Mouse (Mus musculus) 3134 (cell line): ENCODE data around the gene Cped1.
"Not testable (repeated sequence)": the region's sequence is repeated elsewhere in the genome, so short reads cannot be mapped to it uniquely, and the experiment has no call there.

Experiments
- DNase-seq: peaks from one replicate; pipeline ENCODE4 v3.0.0-alpha.2; 2011; ENCODE audit warnings: low spot score; ENCODE audit not compliant: insufficient read length; ENCODE audit errors: extremely low read depth

Cped1 gene

GRCm38 (mm10) chr6:22072737-22073136, 87.0 kb downstream of the Cped1 start:
- no peak for DNase-seq

DNA sequence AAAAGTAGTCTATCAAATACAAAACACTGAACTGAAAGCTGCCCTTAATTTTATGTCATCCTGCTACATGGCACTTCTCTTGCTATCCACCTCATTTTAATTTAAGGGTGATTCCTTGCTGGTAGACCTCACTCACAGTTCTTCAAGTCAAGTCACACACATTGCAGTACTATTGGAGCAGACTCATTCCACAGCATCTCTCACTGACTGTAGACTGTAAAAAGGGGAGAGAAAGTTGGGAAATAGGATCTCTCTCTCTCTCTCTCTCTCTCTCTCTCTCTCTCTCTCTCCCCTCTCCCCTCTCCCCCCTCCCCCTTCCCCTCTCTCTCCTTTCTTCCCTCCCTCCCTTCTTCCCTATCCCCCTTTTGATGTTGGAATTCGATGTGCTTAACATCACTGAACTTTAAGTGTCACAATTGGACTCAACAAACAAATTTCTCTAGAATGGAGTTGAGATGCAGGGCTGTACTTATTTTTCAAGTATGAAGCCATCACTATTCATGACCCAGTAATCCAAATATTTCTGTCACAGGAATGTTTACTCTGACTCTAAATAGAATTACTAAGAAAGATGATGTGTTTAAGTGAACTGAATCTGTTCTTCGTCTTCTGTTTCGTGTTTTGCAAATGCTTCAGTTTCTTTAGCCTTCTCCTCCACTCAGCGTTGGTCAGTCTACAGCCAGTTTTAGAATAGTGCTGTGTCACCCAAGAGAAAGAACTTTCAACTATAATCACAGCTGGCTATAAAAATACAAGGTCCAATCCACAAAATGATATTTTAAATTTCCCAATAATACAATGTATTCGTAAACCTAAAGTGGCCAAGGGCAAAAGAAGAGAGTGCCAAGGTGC, 88.7 kb downstream of the Cped1 start:
- DNase-seq, result no peak

GRCm38 (mm10) chr6:22078686-22079264, 93.1 kb downstream of the Cped1 start:
- DNase-seq, result no peak

- no peak for DNase-seq
Measured at GRCm38 (mm10) chr6:22086056-22086455, 100.3 kb downstream of the Cped1 start.

DNA sequence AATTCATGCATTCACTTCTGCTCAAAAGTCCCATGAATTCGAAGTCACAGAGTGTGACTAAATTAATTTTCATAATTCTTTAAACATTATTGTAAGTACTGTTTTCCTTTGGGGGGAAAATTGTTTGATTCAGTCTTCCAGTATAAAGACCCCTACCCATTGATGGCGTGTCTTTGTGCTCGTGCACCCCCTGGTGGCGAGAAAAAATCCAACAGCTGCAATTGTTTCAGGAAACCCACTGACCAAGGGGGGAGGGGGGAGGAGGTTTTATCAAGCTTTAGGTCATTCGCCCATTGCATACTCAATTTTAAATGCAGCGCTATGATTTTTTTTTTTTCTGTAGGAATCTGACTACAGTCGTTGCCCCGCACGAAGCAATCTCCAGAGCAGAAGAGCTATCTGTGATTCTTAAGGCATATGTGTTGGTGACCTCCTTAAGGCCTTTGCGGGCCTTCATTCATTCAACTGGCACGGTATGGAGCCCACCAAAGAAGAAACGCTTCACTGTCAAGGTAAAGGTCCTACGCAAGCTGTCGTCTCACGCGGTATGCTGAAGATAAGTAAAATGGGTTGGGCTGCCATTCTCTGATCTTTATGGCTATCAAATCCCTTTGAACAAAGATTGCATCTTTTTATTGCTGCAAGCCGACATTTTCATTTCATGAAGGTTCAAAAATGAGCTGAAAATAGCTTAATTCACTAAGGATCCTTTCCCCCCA, 102.8 kb downstream of the Cped1 start:
- no peak for DNase-seq

DNA sequence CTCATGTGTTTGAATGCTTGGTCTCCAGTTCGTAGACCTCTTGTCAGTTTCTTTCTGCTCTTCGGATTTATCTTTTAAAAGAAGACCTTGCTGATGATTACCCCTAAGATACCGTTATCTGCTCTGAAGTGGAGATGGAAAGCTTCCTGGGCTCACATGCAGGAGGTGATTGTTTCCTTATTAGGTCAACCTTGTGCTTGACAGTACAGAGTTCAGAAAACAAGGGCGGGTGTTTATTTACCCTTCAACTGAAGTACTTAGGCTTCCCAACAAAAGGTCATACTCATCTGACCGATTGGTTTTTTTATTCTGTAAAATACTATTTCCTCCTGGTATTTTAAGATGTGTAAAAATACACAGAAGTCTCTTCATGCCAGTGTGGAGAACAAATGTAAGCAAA, 106.1 kb downstream of the Cped1 start:
- DNase-seq, result no peak

DNA sequence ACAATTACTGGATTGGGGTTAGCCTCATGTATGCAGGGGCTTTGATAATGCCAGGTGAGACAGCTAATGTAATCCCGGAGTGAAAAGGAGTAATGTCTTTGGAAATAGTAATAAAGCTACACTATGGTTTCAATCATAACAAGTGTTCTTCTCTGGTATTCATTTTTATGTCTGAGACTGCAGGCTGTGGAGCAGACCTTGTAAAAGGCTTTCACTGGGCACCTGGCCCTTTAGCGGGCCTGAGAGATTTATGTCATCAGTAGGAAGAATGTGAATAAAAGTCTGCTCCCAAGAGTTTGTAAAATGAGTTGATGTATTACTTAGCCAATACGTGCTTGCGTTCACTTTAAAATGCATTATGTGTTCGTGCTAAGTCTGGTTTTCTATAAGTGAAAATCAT, 108.1 kb downstream of the Cped1 start:
- no peak for DNase-seq

DNA sequence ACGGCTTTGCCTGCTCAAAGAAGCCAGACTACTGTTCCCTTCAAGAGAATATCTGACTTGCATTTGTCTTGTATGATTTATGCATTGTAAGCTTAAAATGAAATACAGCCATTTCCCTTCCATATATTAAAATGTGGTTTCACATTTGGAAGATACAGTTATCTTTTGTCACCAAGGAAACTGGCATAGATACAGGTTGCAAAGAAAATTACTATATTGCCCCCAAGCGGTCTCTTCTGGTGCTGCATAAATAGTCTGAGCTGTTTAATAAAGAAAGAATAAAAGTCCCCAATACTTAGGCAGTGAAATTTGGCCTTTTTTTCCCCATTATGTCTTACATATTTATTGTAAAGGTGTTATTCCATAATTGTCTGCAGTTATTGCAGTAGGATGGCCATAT, 112.0 kb downstream of the Cped1 start:
- DNase-seq, result no peak

GRCm38 (mm10) chr6:22099832-22100231, 114.1 kb downstream of the Cped1 start:
- DNase-seq, result no peak

DNA sequence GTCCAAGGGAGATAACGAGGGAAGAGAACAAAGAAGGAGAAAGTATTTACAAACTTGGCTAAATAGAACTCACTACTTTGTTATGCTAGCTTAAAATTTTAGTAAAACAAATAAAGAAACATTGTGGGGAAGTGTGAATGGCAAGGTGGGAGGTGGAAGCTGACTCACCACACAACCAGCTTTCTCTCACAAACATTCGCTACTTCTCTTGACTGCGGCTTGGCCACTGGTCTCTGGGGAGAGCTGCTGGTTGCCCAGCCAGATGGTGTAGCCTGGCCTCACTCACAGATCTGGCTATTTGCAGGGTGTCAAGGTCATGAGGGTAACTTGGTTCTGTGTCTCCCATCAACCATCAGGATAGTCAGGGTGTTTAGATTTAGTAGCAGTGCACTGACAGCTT, 116.2 kb downstream of the Cped1 start:
- DNase-seq, result peak; percentile 12

- no peak for DNase-seq
Measured at GRCm38 (mm10) chr6:22102752-22103151, 117.0 kb downstream of the Cped1 start.

GRCm38 (mm10) chr6:22103713-22104112, 118.0 kb downstream of the Cped1 start:
- no peak for DNase-seq

DNA sequence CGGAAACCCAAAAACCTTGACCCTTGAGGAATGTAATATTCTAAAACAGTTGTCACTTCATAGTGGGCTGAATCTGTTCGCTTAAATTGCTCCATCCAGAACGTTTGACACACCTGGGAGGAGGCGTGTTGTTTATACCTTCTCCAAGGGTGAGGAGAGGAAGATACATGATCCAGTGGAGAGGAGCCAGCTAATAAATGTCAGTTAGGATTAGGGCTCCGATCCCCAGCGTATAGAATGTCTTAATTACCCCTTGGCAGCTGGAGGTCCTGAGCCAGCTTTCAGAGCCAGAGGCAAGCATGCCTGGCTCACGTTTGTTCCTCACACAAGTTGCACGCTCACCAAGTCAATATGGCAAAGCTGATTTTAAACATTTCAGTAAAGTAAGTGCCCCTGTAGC, 118.5 kb downstream of the Cped1 start:
- no peak for DNase-seq

- no peak for DNase-seq
Measured at GRCm38 (mm10) chr6:22114079-22114478, 128.4 kb downstream of the Cped1 start.

GRCm38 (mm10) chr6:22116679-22117078, 131.0 kb downstream of the Cped1 start:
- DNase-seq, result no peak

GRCm38 (mm10) chr6:22122080-22122479, 136.4 kb downstream of the Cped1 start:
- no peak for DNase-seq

DNA sequence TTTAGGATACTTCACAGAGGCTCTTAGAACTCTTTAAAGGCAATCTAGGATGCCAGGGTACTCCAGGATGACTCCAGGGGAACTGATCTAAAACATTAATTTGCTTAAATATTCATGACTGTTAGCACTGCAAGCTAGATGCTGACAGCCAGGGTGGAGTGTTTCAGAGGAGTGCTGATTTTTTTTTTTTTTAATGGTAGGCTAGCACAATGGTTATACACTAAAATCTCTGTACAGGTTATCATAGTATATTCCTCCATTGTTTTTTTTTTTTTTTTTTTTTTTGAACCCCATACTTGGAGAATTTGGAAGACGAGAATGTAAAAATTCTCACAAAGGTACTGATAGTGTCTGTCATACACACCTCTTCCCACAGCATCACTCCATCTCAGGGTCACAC, 137.0 kb downstream of the Cped1 start:
- no peak for DNase-seq

DNA sequence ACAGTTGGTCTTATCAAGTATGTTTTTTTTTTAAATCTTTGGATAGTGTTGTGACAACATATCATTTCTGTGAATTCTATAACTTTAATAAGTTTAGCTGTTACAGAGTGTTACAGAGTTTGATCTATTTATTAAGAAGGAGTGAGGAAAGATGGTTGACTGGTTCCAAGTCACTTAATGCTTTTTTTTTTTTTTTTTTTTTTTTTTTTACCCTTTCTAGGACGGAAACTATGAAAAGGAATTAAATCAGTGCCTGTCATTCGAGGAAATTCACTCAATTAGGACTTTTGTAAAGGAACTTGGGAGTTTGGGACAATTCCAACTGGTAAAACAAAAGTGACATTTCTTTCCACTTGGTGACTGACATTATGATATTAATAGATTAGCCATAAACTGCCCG, 137.6 kb downstream of the Cped1 start:
- no peak for DNase-seq

- DNase-seq, result not testable (repeated sequence)
Measured at GRCm38 (mm10) chr6:22124575-22125330, 139.0 kb downstream of the Cped1 start.

GRCm38 (mm10) chr6:22135038-22135631, 149.4 kb downstream of the Cped1 start:
- DNase-seq, result no peak

DNA sequence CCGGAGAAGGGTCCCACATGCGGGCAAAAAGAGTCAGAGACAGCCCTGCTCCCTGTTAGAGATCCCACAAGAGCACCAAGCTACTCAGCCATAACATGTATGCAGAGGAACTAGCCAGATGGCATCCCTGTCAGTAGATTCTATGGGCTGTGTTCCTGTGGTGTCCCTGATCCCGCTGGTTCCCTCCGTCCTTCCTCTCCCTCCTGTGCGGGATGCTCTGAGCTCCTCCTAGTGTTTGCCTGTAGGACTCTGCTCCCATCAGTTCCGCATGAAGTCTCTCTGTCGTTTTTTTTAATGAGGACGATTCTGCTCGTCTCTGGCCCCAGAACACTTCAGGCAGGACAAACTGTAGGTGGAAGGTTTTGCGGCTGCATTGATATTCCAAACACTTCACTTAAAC, 151.1 kb downstream of the Cped1 start:
- DNase-seq, result no peak
